14 mouse cellular contexts compared by ENCODE assay signal in genomic region chr9:99183043-99183670, GRCm38 (mm10). TPM values are rescaled to one million over a fixed set of nuclear protein-coding genes. Genes with fewer than 3 reads are reported as not detected.
DNase-seq lines count a peak whose midpoint lies in the region; ATAC-seq and TF ChIP-seq lines count a peak whose summit lies in the region.
"Had no signal": no experiment of that assay in that cellular context is flagged by ENCODE, and none has a peak within 500 bp of the region (broad histone marks: within the 10 kb centered on the region; RNA-seq: fewer than 3 reads in every experiment).

No protein-coding gene starts in this region.

- TF ChIP-seq POLR2A in bone marrow, adult 2 months (IDR thresholded peaks at IDR 0.05; ENCODE audit: borderline replicate concordance, control insufficient read depth, low read depth, low read length), result no peak

- H3K9me3 ChIP-seq in liver, embryonic 11.5 days (ENCODE audit: control insufficient read depth, low read length), result no peaks in the 10 kb centered on the region
- no peaks in the 10 kb centered on the region for H3K9me3 ChIP-seq in hindbrain, embryonic 13.5 days

- peak overlapping the region; percentile 24 for H3K4me3 ChIP-seq in bone marrow, adult 2 months (replicated peaks; ENCODE audit: control insufficient read depth, low read depth, low read length)
- H3K4me3 ChIP-seq in liver, embryonic 11.5 days (ENCODE audit: low read depth, low read length), result peak overlapping the region; percentile 24; the same call in 1 of the 2 replicates
- H3K4me3 ChIP-seq in hindbrain, embryonic 13.5 days, result no peak overlapping the region

- peak; percentile 21 for DNase-seq in layer of hippocampus, adult 11-12 months (ENCODE audit: low spot score)
- DNase-seq in layer of hippocampus, adult 18-20 months (ENCODE audit: low spot score in 2 of 2), result no peak
- no peak for DNase-seq in liver, embryonic 11.5 days (ENCODE audit: low spot score)
- peak; percentile 29 to 43 for DNase-seq in monocyte, adult 2 months (ENCODE audit: low read depth in 1 of 2, low spot score in 2 of 2)
- DNase-seq in natural killer cell, adult 2 months (ENCODE audit: low spot score in 2 of 2), result no peak
- DNase-seq in adrenal gland, postnatal 25 days, result no peak
- DNase-seq: adrenal gland, adult 8-10 months; cerebellum, adult 9-11 months; gastrocnemius, postnatal 10 days; lung, embryonic 14.5 days; right cerebral cortex, adult 18-20 months had no signal

- no peak for TF ChIP-seq CTCF in bone marrow, adult 2 months (IDR thresholded peaks at IDR 0.05; ENCODE audit: control insufficient read depth, insufficient read depth, low read length)

- H3K9ac ChIP-seq in liver, embryonic 11.5 days (ENCODE audit: low read depth, low read length), result peak overlapping the region; percentile 7; the same call in 1 of the 2 replicates
- no peak overlapping the region for H3K9ac ChIP-seq in hindbrain, embryonic 13.5 days
- H3K9ac ChIP-seq: lung, embryonic 14.5 days had no signal

- ATAC-seq in liver, embryonic 11.5 days (replicated peaks; ENCODE audit: low FRiP score), result peak; percentile 56
- ATAC-seq in hindbrain, embryonic 13.5 days (ENCODE audit: low FRiP score), result no peak
- ATAC-seq: hindbrain, postnatal 0 days had no signal

- H3K27me3 ChIP-seq in liver, embryonic 11.5 days (replicated peaks; ENCODE audit: control insufficient read depth, insufficient read depth, low read length), result no peaks in the 10 kb centered on the region
- no peaks in the 10 kb centered on the region for H3K27me3 ChIP-seq in hindbrain, embryonic 13.5 days

- no peaks in the 10 kb centered on the region for H3K36me3 ChIP-seq in liver, embryonic 11.5 days (ENCODE audit: control insufficient read depth, insufficient read depth, low read length)
- H3K36me3 ChIP-seq in hindbrain, embryonic 13.5 days, result no peaks in the 10 kb centered on the region

- WGBS in bone marrow, adult 2 months, result 22% methylated on average over 8 of the region's 8 CpGs
- WGBS in liver, embryonic 11.5 days, result 35% methylated on average over 8 of the region's 8 CpGs
- WGBS in hindbrain, embryonic 13.5 days, result 89% methylated on average over 8 of the region's 8 CpGs

- H3K4me1 ChIP-seq in bone marrow, adult 2 months (ENCODE audit: control insufficient read depth, insufficient read depth, low read length), result peaks cover 2% of the 10 kb centered on the region
- H3K4me1 ChIP-seq in liver, embryonic 11.5 days (replicated peaks; ENCODE audit: control insufficient read depth, insufficient read depth, low read length), result peaks cover 11% of the 10 kb centered on the region
- H3K4me1 ChIP-seq in hindbrain, embryonic 13.5 days (replicated peaks), result peaks cover 4% of the 10 kb centered on the region; the same call in 1 of the 2 replicates

- peak overlapping the region; percentile 77 for H3K27ac ChIP-seq in bone marrow, adult 2 months (ENCODE audit: control insufficient read depth, insufficient read depth, low read depth, low read length, poor library complexity)
- H3K27ac ChIP-seq in liver, embryonic 11.5 days (ENCODE audit: low read depth, low read length), result peak overlapping the region; percentile 83
- no peak overlapping the region for H3K27ac ChIP-seq in hindbrain, embryonic 13.5 days
- H3K27ac ChIP-seq: hindbrain, postnatal 0 days had no signal

- H3K4me2 ChIP-seq in liver, embryonic 11.5 days, result peak overlapping the region; percentile 62
- H3K4me2 ChIP-seq in hindbrain, embryonic 13.5 days, result no peak overlapping the region
- H3K4me2 ChIP-seq: lung, embryonic 14.5 days had no signal

RNA-seq across cellular contexts. Expression of gene Pik3cb, which starts 42.7 kb away (rescaled TPM):
- total RNA-seq in layer of hippocampus, adult 18-20 months (2021), result 10 to 100 TPM; 27.6 to 28.0 TPM
- 7.4 and 10.7 TPM in 2 replicates for polyA plus RNA-seq in bone marrow, adult 2 months (2011; ENCODE audit: insufficient read depth, insufficient read length, low replicate concordance, missing spikeins)
- 2.9 and 3.5 TPM in 2 replicates for polyA plus RNA-seq in liver, embryonic 11.5 days (2014; fragmentation: Nextera tagmentation; extraction: Ambion mirVana)
- 3.2 and 4.3 TPM in 2 replicates for polyA plus RNA-seq in hindbrain, embryonic 13.5 days (2015; fragmentation: Nextera tagmentation; extraction: Ambion mirVana)
- 15.0 and 15.2 TPM in 2 replicates for total RNA-seq in adrenal gland, postnatal 25 days (2021)

RNA-seq across cellular contexts. Expression of gene Faiml, which starts 53.9 kb away (rescaled TPM):
- total RNA-seq in layer of hippocampus, adult 18-20 months (2021), result not detected
- polyA plus RNA-seq in bone marrow, adult 2 months (2011; ENCODE audit: insufficient read depth, insufficient read length, low replicate concordance, missing spikeins), result not detected in 2 replicates
- not detected in 2 replicates for polyA plus RNA-seq in liver, embryonic 11.5 days (2014; fragmentation: Nextera tagmentation; extraction: Ambion mirVana)
- polyA plus RNA-seq in hindbrain, embryonic 13.5 days (2015; fragmentation: Nextera tagmentation; extraction: Ambion mirVana), result not detected in 2 replicates
- total RNA-seq in adrenal gland, postnatal 25 days (2021), result not detected in 2 replicates
- total RNA-seq: adrenal gland, adult 8-10 months; gastrocnemius, postnatal 10 days; hindbrain, postnatal 0 days had no signal
- polyA plus RNA-seq: hindbrain, postnatal 0 days; lung, embryonic 14.5 days had no signal

Comparison
In these comparisons a context has a peak if more than half of its experiments do, and no peak if none do; other contexts are left out.
1. DNase-seq: peak in layer of hippocampus, adult 11-12 months (single experiment) and monocyte, adult 2 months (2 of 2); none in layer of hippocampus, adult 18-20 months (0 of 2), liver, embryonic 11.5 days (single experiment), natural killer cell, adult 2 months (0 of 2) and adrenal gland, postnatal 25 days (single experiment).